Mouse (Mus musculus) liver, embryonic 16.5 days (tissue): ENCODE measurements around the gene Mtm1. TPM values are rescaled to one million over a fixed set of nuclear protein-coding genes. Genes with fewer than 3 reads are reported as not detected.
A peak's percentile ranks its signal among the peaks of the same experiment; 100 is the strongest.

Experiments
- ATAC-seq: fragments of 200-750 bp; cut with Nextera tagmentation; 2 replicates; pipeline ENCODE4 v1.8.0; 2017; ENCODE audit warnings: low read depth, mild to moderate bottlenecking, moderate number of reproducible peaks, moderate library complexity
- H3K27ac ChIP-seq: fragments of 300-500 bp; sonication (generic); 2 replicates; pipeline ENCODE4 v1.5.1; 2014; ENCODE audit warnings: mild to moderate bottlenecking, low read length
- H3K27me3 ChIP-seq: fragments of 300-500 bp; sonication (generic); 2 replicates; pipeline ENCODE4 v1.6.1; 2014; ENCODE audit warnings: low read depth, low read length, mixed read lengths; ENCODE audit not compliant: control insufficient read depth, insufficient read depth
- H3K36me3 ChIP-seq: fragments of 300-500 bp; sonication (generic); 2 replicates; pipeline ENCODE4 v1.6.1; 2014; ENCODE audit warnings: mild to moderate bottlenecking; ENCODE audit not compliant: control insufficient read depth, insufficient read depth
- H3K4me1 ChIP-seq: fragments of 300-500 bp; sonication (generic); 2 replicates; pipeline ENCODE4 v1.6.1; 2014; ENCODE audit warnings: low read depth, low read length, mixed read lengths; ENCODE audit not compliant: control insufficient read depth
- H3K4me2 ChIP-seq: fragments of 300-500 bp; sonication (generic); 2 replicates; pipeline ENCODE4 v1.6.1; 2014; ENCODE audit warnings: low read depth, low read length, mixed read lengths
- H3K4me3 ChIP-seq: fragments of 300-500 bp; sonication (generic); 2 replicates; pipeline ENCODE4 v1.5.1; 2014; ENCODE audit warnings: low read depth, mild to moderate bottlenecking, low read length
- H3K9ac ChIP-seq: fragments of 300-500 bp; sonication (generic); 2 replicates; pipeline ENCODE4 v1.6.1; 2014; ENCODE audit warnings: low read depth, low read length
- H3K9me3 ChIP-seq: fragments of 300-500 bp; sonication (generic); replicated peaks from 2 replicates; pipeline ENCODE4 v1.6.1; 2016; ENCODE audit warnings: low read length; ENCODE audit not compliant: control insufficient read depth
- WGBS: fragments of 180-500 bp; shearing (Covaris S2); extraction: QIAGEN DNeasy Blood & Tissue Kit; methylation state at CpG from one replicate; pipeline ENCODE4 v1.1.7; 2014; ENCODE audit not compliant: insufficient replicate concordance; 5-methylcytosine and 5-hydroxymethylcytosine counted together
- polyA plus RNA-seq: library from polyadenylated mRNA; unstranded; fragments of >200 nt; fragmentation: Nextera tagmentation; extraction: Ambion mirVana; gene quantifications from 2 replicates; pipeline ENCODE4 v1.2.1, GENCODE M21; 2015

Mtm1 gene
- polyA plus RNA-seq, 1 experiment from 2014 or later, result 4.4 TPM

- Histone ChIP-seq H3K27me3 (no peaks in the 10 kb centered on the region), H3K9ac (peak overlapping the region; percentile 54), H3K27ac (no peak overlapping the region), H3K4me1 (no peaks in the 10 kb centered on the region), H3K4me3 (peak overlapping the region; percentile 62), H3K36me3 (no peaks in the 10 kb centered on the region), H3K4me2 (peak overlapping the region; percentile 60), H3K9me3 (no peaks in the 10 kb centered on the region)
- WGBS, result 19% methylated on average over 27 of the region's 27 CpGs
- ATAC-seq, result peak; percentile 65
These were observed 4.6 kb downstream of the Mtm1 start for GRCm38 (mm10) chrX:71215113-71215708.

- ATAC-seq, result no peak
- 54% methylated on average over 2 of the region's 2 CpGs for WGBS
- Histone ChIP-seq H3K27me3 (no peaks in the 10 kb centered on the region), H3K4me2 (no peak overlapping the region), H3K4me3 (no peak overlapping the region), H3K36me3 (no peaks in the 10 kb centered on the region), H3K27ac (no peak overlapping the region), H3K4me1 (no peaks in the 10 kb centered on the region), H3K9ac (no peak overlapping the region), H3K9me3 (no peaks in the 10 kb centered on the region)
These were observed 6.3 kb downstream of the Mtm1 start for GRCm38 (mm10) chrX:71216879-71217278.

GRCm38 (mm10) chrX:71218853-71219252 lies 8.3 kb downstream of the Mtm1 start:
- Histone ChIP-seq H3K27ac (no peak overlapping the region), H3K4me2 (no peak overlapping the region), H3K4me3 (no peak overlapping the region), H3K4me1 (no peaks in the 10 kb centered on the region), H3K27me3 (no peaks in the 10 kb centered on the region), H3K9me3 (no peaks in the 10 kb centered on the region), H3K9ac (no peak overlapping the region), H3K36me3 (no peaks in the 10 kb centered on the region)
- WGBS, result 65% methylated on average over 3 of the region's 3 CpGs
- no peak for ATAC-seq

- WGBS, result 49% methylated on average over 3 of the region's 3 CpGs
- no peaks in the 10 kb centered on the region for H3K9me3 ChIP-seq
- ATAC-seq, result no peak
- H3K9ac ChIP-seq, result no peak overlapping the region
- no peak overlapping the region for H3K27ac ChIP-seq
- no peak overlapping the region for H3K4me3 ChIP-seq
- no peaks in the 10 kb centered on the region for H3K36me3 ChIP-seq
- no peaks in the 10 kb centered on the region for H3K4me1 ChIP-seq
- H3K27me3 ChIP-seq, result no peaks in the 10 kb centered on the region
- no peak overlapping the region for H3K4me2 ChIP-seq
These were observed 10.3 kb downstream of the Mtm1 start for GRCm38 (mm10) chrX:71220896-71221295.

- WGBS, result 57% methylated on average over 4 of the region's 4 CpGs
- no peaks in the 10 kb centered on the region for H3K36me3 ChIP-seq
These were observed 12.3 kb downstream of the Mtm1 start for GRCm38 (mm10) chrX:71222648-71223408.

GRCm38 (mm10) chrX:71226881-71227280 lies 16.3 kb downstream of the Mtm1 start:
- WGBS, result 45% methylated on average over 5 of the region's 5 CpGs
- Histone ChIP-seq H3K4me2 (no peak overlapping the region), H3K27ac (no peak overlapping the region), H3K9ac (no peak overlapping the region), H3K27me3 (no peaks in the 10 kb centered on the region), H3K4me1 (no peaks in the 10 kb centered on the region), H3K4me3 (no peak overlapping the region), H3K36me3 (no peaks in the 10 kb centered on the region), H3K9me3 (no peaks in the 10 kb centered on the region)
- ATAC-seq, result no peak

More at GRCm38 (mm10) chrX:71222648-71223408, 12.3 kb downstream of the Mtm1 start:
- no peak overlapping the region for H3K9ac ChIP-seq
- ATAC-seq, result no peak
- H3K4me3 ChIP-seq, result no peak overlapping the region
- no peaks in the 10 kb centered on the region for H3K9me3 ChIP-seq
- H3K4me2 ChIP-seq, result no peak overlapping the region
- no peaks in the 10 kb centered on the region for H3K4me1 ChIP-seq
- no peaks in the 10 kb centered on the region for H3K27me3 ChIP-seq
- H3K27ac ChIP-seq, result no peak overlapping the region

- H3K36me3 ChIP-seq, result no peaks in the 10 kb centered on the region
- no peak overlapping the region for H3K4me2 ChIP-seq
- H3K27me3 ChIP-seq, result no peaks in the 10 kb centered on the region
- H3K9ac ChIP-seq, result no peak overlapping the region
- H3K27ac ChIP-seq, result no peak overlapping the region
- WGBS, result 42% methylated on average over 3 of the region's 3 CpGs
- no peaks in the 10 kb centered on the region for H3K9me3 ChIP-seq
- ATAC-seq, result no peak
- H3K4me1 ChIP-seq, result no peaks in the 10 kb centered on the region
- no peak overlapping the region for H3K4me3 ChIP-seq
These were observed 17.6 kb downstream of the Mtm1 start for GRCm38 (mm10) chrX:71228200-71228599.

- 54% methylated on average over 2 of the region's 2 CpGs for WGBS
- H3K27ac ChIP-seq, result no peak overlapping the region
- ATAC-seq, result no peak
These were observed 20.3 kb downstream of the Mtm1 start for GRCm38 (mm10) chrX:71230847-71231246.

GRCm38 (mm10) chrX:71256422-71256821 lies 45.9 kb downstream of the Mtm1 start:
- Histone ChIP-seq H3K4me2 (no peak overlapping the region), H3K36me3 (no peaks in the 10 kb centered on the region), H3K9ac (no peak overlapping the region), H3K27ac (no peak overlapping the region), H3K4me1 (no peaks in the 10 kb centered on the region), H3K4me3 (no peak overlapping the region), H3K27me3 (no peaks in the 10 kb centered on the region), H3K9me3 (no peaks in the 10 kb centered on the region)
- ATAC-seq, result no peak
- WGBS, result 50% methylated on average over 1 of the region's 1 CpGs

More at GRCm38 (mm10) chrX:71230847-71231246, 20.3 kb downstream of the Mtm1 start:
- Histone ChIP-seq H3K27me3 (no peaks in the 10 kb centered on the region), H3K9me3 (no peaks in the 10 kb centered on the region), H3K4me2 (no peak overlapping the region), H3K4me3 (no peak overlapping the region), H3K4me1 (no peaks in the 10 kb centered on the region), H3K36me3 (no peaks in the 10 kb centered on the region), H3K9ac (no peak overlapping the region)
